Mouse (Mus musculus): ENCODE measurements around the gene Rnft2. TPM values are rescaled to one million over a fixed set of nuclear protein-coding genes. Genes with fewer than 3 reads are reported as not detected.
A peak's percentile ranks its signal among the peaks of the same experiment; 100 is the strongest.

Rnft2 gene
- total RNA-seq, 2 experiments from 2014 or later = 91.7 to 93.5 TPM

DNA sequence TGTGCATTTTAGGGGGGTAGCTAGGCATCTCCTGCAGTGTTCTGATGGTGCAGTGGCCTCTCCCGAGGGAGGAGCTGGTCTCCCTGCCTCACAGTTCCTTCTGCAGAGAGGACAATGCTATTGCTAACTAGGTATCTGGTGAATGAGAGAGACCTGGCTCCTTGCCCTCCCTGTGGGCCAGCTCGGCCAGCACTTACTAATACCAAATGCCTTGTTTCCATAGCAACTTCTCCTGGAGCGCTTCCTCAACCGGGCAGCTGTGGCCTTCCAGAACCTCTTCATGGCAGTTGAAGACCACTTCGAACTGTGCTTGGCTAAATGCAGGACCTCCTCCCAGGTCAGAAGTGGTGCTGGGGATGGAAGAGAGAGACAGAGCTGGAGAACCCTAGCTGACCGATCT, 14.2 kb upstream of the Rnft2 start:
- DNase-seq (ENCODE audit: low spot score in 2 of 2) = peak in 1 of 2 experiments; percentile 26
- intact Hi-C loops (cut with DNase I) = no loop called here

DNA sequence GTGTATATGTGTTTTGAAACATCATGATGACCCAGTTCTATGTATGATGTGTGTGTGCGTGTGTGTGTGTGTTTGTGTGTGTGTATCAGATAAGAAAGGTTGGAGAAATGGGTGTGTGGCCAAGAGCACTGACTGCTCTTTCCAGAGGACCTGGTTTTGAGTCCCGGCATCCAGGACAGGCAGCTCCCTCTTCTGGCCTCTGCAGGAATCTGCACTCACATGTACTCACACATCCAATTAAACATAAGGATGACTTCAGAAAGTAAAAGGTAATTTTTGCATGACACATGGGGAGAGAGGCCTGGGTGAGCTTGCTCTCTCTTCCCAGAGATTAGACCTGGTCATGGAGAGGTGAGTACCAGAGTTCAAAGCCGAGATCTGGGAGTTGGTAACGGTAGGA, 12.1 kb upstream of the Rnft2 start:
- DNase-seq (ENCODE audit: low spot score in 2 of 2) = no peak
- intact Hi-C loops (cut with DNase I) = no loop called here

DNA sequence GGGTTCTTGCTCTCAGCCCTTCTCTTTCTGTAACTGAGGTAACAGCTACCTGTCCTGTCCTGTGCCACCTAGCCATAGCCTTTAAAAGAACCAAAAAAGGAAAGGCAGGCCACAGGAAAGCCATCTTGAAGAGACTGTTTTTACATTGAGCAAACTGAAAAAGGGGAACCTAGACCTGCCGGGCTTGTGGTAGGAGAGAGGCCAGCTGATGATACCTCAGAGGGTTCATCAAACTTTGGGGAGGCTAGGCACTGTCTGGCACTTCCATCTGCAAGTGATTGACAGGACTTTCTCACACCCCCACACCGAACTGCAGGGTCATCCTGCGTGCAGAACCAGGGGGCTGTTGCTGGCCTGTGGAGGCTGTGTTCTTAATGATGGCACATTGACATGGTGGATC, 8.6 kb upstream of the Rnft2 start:
- DNase-seq (ENCODE audit: low spot score in 2 of 2) = no peak
- intact Hi-C loops (cut with DNase I) = no loop called here

DNA sequence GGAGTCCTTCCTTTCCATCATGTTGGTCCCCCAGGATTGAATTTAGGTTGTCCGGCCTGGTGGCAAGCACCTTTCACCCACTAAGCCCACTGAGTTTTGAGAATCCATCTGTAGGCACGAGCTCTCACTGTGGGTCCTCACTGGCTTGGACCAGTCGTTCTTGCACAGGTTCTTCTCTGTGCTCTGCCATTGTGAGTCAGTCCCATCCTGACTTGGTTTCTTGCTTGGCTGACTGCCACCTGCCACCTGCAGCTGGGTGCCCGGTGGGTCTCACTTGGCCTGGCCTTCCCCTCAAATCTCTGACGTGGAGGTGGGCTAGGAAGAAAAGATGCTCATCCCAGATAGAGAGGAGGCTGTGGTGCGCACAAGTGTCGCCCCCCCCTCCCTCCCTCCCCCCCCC, 6.1 kb upstream of the Rnft2 start:
- no peak for DNase-seq (ENCODE audit: low spot score in 2 of 2)
- intact Hi-C loops (cut with DNase I) = no loop called here

DNA sequence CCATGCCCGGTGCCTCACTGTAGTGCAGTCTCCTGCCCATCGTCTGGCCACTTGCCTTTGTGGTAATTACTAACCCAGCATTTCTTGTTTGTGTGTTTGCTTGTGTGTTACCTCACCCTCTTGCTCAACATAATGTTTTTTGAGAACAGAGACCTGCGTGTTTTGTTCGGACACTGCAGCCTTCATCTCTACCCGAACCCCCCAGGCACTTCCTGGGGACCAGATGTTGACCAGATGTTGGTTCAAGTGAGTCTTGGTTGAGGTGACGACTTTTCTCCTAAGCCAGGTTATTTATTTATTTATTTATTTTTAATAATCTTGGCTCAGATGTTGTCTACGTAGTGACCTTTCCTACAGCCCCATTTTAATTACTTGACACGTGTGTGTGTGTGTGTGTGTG, 2.5 kb upstream of the Rnft2 start:
- intact Hi-C loops (cut with DNase I) = no loop called here
- DNase-seq (ENCODE audit: low spot score in 2 of 2) = no peak

DNA sequence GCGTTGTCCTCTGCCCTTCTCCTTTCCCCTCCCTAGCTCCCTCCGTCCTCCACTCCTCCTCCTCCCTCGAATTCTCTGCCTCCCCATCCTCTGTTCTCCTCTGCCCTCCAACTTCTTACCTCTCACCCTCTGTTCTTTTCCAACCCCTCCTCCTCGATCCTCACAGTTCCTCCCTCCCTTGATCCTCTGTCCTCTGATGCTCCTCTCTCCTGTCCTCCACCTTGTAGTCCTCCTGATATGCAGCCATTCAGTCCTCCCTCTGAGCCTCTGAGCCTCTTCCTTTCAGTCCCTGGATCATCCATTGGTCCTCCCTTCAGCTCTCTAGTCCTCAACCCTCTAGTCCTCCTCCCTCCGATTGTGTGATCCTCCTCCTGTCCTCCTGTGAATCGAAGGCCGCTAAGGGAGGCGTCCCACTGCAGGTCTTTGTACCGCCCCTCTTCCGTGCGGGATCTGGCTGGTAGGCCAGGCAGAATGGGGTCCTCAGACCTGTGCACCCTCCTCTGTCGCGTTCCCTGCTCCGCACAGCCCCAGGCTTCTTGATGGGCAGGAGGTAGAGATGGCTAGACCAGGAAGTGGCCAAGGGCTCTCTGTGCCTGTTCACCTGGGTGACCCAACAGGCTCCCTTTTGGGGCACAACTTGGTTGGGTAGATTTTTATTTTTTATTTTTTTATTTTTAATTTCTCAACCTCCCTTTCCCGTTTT, 841 bp upstream of the Rnft2 start:
- DNase-seq (ENCODE audit: low spot score in 2 of 2) = no peak
- intact Hi-C loops (cut with DNase I) = loop anchor here (2.0 kb wide), 1 partner anchor 73 kb away; no protein-coding TSS in a partner anchor

DNA sequence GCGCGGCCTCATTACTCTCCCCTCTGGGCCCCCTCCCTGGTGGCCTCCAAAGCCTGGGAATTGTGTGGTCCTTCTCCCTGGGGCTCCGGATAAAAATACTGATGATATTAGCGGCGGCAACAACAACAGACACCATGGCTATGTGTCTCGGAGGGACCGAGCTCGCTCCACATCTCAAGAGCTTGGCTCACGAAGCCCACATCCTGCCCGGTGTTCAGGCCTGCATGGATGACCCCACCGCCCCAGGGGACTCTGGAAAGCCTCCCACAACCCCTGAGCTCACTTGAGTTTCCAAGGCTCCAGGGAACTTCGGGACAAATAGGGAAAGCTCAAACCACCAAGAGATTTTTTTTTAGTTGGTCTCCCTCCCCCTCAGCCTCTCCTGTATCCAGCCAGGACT, 5.2 kb downstream of the Rnft2 start:
- intact Hi-C loops (cut with DNase I) = no loop called here
- no peak for DNase-seq (ENCODE audit: low spot score in 2 of 2)

DNA sequence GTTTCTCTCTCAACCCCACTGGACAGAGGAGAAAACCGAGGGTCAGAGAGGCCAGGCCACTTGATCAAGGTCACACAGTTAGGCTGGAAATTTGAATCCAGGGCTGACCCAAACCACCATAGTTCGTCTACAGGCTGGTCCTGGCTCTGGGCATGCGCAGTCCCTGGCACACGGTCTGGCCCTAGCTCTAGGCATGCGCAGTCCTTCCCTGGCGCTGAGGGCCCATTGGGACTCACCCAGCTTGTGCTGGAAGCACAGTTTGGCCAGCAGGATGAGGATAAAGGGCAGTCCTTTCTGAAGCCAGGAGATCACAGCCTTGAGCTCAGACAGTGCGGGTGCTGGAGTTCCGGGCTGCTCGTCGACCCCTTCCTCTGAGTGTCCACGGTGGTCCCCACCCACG, 8.0 kb downstream of the Rnft2 start:
- DNase-seq (ENCODE audit: low spot score in 2 of 2) = no peak
- intact Hi-C loops (cut with DNase I) = no loop called here

DNA sequence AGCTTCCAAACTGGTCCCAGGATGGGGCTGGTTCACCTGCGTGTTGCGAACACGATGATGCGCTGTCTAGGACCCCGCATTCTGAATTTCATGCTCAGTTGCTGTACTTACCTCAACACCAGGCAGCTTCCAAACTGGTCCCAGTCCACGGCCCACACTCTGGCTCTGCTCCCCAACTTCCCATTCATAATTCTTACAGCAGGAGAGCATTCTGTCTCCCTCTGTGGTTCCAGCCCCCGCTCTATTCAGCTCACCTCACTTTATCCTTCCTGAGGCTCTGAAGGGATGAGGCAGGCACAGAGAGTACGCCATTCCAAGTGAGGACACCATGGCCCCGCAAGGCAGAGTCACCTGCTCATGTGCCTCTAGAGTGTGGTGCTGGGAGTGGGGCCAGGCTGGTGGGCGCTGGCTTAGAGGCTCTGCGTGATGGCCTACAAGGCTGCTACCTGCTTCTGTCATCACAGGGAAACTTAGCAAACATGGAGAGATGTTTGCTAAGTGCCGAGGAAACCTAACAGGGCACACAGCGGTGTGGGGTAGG, 14.8 kb downstream of the Rnft2 start:
- peak in 1 of 2 experiments; percentile 75 for DNase-seq (ENCODE audit: low spot score in 2 of 2)

DNA sequence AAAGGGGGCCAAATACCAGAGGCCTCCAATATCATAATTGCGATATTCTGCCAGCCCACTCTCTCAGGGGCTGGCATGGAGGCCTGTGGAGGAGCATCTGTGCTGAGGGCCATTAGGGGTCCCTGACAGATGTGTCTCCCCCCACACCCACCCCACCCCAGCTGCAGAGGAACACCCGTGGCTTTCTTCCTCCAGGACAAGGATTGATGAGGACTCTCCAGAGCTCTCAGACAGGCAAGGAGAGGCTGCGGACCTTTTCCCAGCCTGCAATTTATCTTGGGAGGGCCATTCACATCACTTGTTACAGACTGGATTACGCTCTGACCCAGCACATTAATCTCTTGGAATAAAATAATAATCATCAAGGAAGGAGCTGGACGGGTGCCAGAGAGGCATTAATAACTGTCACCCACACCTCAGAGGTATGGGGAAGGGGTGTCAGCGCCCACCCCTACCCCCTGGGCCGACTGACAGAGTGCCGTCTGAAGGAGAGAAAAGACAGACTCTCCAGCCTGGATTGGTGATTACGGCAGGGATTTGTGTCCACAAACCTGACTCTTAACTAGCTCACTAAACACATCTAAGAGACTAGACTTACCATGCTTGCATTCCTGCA, 21.7 kb downstream of the Rnft2 start:
- intact Hi-C loops (cut with DNase I) = no loop called here
- no peak for DNase-seq (ENCODE audit: low spot score in 2 of 2)

More for the DNA sequence above, 14.8 kb downstream of the Rnft2 start:
- intact Hi-C loops (cut with DNase I) = no loop called here

DNA sequence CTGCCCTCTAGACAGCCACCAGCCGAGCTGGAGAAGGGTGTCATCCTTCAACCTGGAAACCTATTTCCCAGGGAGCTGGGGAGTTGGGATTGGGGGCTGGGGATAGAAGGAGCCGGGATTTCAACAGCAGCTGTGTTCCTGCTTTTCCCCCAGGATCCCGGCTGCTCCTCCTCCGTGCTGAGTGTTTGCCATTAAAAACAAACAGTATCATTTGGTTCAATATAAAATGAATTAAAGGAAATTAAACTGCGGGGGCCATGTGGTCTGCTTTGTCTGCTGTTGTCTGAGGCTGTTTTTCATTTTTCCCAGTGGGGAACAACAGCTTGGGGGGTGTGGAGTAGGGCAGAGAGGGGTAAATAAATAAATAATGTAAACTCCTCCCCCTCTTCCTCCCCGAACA, 27.5 kb downstream of the Rnft2 start:
- no peak for DNase-seq (ENCODE audit: low spot score in 2 of 2)
- intact Hi-C loops (cut with DNase I) = no loop called here

DNA sequence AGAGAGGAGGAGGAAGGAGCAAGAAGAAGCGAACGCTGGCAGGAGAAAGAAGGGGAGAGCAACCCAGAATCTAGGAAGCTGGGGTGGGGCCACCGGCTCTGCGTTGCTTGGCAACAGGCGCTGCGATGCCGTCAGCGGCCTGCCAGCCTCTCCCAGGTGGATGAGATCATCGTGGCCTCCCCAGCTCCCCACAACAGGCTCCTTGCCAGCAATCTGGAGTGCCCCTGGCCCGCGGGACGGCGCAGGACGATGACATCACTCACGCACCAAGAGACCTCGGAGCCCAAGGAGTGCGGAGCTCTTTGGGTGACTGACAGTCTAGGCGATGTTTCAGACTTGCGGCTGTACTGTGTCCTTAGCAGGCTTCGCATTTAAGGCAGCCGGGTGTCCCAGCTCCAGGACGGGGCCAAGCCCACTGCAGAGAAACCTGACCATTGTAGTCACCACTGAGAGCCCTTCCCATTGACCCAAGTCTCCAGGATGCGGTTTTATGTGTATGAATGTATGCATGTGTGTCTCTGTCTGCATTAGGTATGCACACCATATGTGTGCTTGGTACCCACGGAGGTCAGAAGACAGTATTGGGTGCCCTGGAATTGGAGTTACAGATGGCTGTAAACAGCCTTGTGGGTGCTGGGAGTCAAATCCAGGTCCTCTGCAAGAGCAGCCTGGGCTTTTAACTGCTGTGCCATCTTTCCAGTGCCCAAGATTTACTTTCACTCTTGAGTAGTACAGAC, 30.3 kb downstream of the Rnft2 start:
- DNase-seq (ENCODE audit: low spot score in 2 of 2) = peak; percentile 88 to 96
- intact Hi-C loops (cut with DNase I) = no loop called here

DNA sequence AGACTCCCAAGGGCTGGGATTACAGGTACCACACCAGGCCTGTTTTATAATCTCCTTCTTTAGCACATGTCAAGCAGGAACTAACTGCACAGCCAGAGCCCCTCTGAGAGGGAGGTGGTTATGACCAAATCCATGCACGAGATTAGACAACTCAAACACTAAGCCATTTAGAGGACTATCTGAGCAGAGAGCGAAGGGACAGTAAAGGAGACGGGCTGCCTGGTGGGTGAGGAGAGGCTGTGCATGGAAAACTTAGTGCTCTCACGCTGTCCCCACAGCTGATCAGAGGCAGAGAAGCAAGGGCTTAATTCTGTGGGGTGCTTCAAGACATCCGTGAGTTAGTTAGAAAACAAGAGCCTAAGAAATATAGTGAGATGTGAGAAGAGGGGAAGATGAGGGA, 30.9 kb downstream of the Rnft2 start:
- DNase-seq (ENCODE audit: low spot score in 2 of 2) = no peak
- intact Hi-C loops (cut with DNase I) = no loop called here

DNA sequence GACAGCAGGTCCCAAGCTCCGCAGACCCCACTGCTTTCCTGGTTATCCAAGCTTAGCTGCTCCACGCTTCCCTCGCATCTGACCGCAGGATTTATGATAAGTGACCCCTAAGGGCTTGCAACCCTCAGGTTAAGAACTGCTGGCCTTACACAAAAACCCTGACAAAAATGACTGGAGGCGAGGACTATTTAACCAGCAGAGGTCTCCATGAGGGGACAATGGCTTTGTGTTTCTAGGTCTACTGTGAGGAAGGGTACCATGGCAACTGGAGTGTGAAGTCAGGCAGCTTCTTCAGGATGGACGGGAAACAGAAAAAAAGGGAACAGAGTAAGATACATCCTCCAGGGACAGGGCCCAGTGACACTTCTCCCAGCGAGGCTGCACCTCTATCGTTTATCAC, 39.1 kb downstream of the Rnft2 start:
- no peak for DNase-seq (ENCODE audit: low spot score in 2 of 2)
- intact Hi-C loops (cut with DNase I) = no loop called here

DNA sequence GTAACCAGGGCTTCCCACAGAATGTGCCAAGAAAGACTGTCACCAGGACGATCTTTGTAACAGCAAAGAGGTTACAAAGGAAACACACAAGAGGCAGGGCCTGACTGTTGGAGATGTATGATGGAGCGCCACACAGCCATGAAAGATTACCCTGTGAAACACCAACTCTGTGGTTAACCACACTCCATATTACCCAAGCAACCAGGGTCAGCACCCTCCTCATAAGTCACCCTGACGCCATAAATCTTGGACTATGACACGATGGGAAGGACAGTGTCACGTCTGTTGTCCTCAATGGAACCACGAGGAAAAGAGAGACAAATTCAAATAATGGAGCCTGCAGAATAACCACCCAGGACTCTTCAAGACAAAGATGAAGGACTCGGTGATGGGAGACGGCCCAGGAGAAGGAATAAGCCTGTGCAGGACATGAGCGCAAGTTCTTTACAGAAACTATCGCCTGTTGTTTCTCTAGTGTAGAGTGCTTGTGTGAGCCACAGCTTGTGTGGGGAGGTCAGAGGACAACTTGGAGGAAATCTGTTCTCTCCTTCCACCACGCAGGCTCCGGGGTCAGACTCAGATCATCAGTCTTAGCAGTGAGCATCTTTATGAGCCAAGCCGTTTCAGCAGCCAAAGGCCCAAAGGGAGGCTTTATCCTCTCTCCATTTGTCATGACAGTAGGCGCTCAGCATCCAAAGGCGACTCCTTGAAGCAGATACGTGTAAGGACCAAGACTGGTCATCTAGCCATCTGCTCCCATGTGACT, 40.1 kb downstream of the Rnft2 start:
- DNase-seq (ENCODE audit: low spot score in 2 of 2) = no peak
- intact Hi-C loops (cut with DNase I) = no loop called here

DNA sequence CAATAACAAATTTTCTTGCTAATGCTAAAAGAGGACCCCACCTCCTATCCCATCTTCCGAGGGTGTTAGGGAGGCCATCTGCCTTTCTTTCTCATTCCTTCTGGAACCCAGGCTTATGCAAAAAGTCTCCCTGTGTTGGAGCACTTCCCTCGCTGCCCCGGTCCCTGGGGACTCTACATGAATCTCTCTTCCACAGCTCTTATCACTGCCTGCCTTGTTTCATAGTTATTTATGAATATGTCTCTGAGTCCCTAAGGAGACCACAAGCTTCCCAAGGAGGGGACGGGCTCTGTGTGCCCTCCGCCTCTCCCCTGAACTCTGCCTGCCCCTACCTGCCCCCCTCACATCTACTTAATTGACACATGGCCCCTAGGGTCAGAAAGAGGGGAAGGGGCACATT, 45.2 kb downstream of the Rnft2 start:
- no peak for DNase-seq (ENCODE audit: low spot score in 2 of 2)
- intact Hi-C loops (cut with DNase I) = no loop called here

DNA sequence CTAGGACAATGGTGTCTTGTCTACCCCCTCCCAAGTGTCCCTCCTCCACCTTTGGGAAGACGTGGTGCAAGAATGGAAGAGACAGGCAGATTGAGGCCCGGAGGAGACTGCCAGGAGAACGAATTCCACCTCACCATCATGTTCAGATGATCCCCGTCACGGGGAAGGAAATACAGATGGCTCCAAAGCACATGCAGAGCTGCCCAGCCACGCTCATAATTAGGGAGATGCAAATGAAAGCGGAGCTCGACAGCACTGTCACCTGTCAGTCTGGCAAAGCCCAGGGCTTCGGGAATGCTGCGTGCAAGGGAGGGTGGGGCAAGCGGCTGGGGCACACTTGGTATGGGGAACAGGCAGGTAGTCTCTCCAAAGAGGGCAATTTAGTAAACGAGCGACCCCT, 47.5 kb downstream of the Rnft2 start:
- DNase-seq (ENCODE audit: low spot score in 2 of 2) = no peak
- intact Hi-C loops (cut with DNase I) = no loop called here

DNA sequence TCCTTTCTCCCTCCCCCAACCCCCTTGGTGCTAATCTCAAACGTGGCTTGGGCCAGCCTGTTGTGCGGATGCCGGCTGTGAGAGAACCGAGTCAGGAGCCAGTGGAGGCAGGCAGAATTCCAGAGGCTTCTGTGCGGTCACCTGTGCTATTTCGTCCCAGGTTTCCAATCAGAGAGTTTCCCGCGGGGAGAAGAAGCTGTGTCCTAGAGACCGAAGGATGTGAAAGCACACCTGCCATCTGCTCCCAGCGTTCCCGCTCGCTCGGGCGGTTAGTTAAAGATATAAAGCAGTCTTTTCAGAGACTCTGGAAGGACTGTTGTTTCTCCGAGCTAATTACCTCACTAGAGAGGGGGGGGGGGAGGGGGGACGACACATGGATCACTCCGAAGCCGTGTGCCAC, 52.7 kb downstream of the Rnft2 start:
- intact Hi-C loops (cut with DNase I) = no loop called here

DNA sequence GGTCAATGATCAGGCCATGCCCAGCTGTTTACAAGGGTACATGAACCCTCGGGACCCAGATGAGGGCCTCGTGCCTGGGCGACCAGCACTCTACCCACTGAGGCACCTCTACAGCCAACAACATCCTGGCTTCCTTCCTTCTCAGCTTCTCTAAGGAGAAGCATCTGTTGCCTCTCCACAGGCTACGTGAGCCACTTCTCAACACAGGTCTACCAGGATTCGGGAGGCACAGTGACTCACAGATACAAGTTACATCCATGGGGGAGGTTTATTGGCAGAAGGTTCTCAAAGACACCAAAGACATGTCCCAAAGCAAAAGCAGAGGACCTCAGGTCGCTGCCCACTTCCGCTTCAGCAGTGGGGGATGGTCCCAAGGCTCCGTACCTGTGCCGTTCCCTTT, 54.4 kb downstream of the Rnft2 start:
- DNase-seq (ENCODE audit: low spot score in 2 of 2) = peak in 1 of 2 experiments; percentile 55
- intact Hi-C loops (cut with DNase I) = no loop called here

More for the DNA sequence above, 52.7 kb downstream of the Rnft2 start:
- no peak for DNase-seq (ENCODE audit: low spot score in 2 of 2)

DNA sequence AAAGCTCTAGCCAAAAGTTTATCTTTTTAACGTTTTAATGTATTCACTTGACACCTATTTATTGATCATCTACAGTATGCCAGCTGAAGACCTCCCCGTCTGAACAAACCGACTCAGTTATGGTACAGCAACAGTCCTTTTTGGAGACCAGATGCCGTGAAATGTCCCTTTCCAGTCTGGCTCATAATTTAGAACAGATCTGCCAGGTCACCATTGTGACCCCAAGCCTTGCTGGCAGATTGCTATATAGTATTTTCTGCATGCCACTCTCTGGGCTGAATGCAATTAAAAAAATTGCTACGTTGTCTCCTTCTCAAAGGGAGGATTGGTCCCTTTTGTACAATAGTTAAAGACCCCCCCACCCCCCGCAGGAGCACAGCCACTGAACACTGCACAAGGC, 56.6 kb downstream of the Rnft2 start:
- intact Hi-C loops (cut with DNase I) = no loop called here

More for the DNA sequence above, 56.6 kb downstream of the Rnft2 start:
- DNase-seq (ENCODE audit: low spot score in 2 of 2) = no peak
